Mouse (Mus musculus) heart, postnatal 0 days (tissue): ENCODE measurements around the gene Csnk1g1.

Source experiments
- CTCF ChIP-seq: IDR thresholded peaks from 2 replicates; pipeline ENCODE4 v1.5.1; 2016; ENCODE audit warnings: antibody characterized with exemption, control low read depth, low read depth
- EP300 ChIP-seq: IDR thresholded peaks from 2 replicates; pipeline ENCODE4 v1.6.1; 2016; ENCODE audit warnings: antibody characterized with exemption, low read depth

- TF ChIP-seq EP300 (no peak), CTCF (no peak)
These were observed 182.0 kb downstream of the Csnk1g1 start for GRCm38 (mm10) chr9:66090593-66091244.
